Mouse (Mus musculus): ENCODE results near the gene Pabpn1l.
"Not testable (repeated sequence)": the region's sequence is repeated elsewhere in the genome, so short reads cannot be mapped to it uniquely, and the experiment has no call there.

The Pabpn1l gene

DNA sequence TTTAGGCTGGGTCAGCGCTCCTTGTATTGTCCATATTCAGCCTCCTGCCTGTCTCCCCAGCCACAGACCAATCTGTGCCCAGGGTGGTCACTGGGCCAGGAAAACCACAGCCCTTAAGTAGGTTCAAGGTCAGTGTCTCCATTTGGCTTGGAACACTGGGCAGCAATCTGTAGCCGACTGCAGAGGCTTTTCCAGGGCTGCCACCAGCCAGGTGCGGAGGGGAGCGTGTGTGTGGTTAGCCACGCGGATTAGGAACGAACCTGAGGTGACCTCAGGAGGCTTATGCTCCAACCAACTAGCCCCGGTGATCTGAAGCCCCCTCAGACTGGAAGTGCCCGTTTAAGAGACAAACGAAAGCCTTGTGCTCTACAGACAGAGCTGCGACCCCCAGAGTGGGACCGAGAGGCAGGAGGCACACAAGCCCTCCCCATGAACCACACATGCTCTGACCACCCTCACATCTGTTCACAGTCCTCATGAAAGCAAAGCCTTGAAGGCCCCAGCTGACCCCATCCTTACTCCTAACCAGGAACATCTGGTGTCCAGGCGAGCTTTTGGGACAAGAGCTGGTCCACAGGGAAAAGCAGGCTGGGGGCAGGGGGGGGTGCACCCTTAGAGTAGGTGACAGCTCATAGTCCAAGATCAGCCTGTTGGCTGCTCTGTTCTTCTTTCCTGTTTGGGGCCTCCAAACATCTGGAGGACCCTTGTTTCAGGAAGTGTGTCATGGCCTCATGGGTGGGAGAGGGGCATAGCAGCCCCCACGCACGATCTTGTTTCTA is 25.8 kb upstream of the Pabpn1l start:
- no peak for DNase-seq (ENCODE audit: low read depth, low spot score)

DNA sequence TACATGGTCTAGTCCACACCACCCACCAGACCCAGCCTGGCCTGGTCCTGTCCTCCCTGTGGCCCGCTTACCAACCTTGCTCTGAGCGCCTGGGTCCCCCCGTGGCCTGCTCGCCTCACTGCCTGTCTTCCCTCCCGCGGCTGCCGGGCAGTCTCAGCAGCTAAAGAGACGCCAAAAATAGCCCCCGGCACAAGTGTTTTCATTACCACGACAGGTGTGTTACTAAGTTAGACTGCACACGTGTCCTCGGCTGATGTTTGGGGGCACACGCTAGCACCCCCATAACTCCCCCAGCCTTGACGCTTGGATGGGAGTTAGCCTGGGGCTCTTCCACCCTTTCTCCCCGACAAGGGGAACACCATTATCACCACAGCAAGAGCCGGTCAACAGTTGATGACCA is 23.8 kb upstream of the Pabpn1l start:
- no peak for DNase-seq (ENCODE audit: low read depth, low spot score)

GRCm38 (mm10) chr8:122644175-122644954 is 21.8 kb upstream of the Pabpn1l start:
- no peak for DNase-seq (ENCODE audit: low read depth, low spot score)

DNA sequence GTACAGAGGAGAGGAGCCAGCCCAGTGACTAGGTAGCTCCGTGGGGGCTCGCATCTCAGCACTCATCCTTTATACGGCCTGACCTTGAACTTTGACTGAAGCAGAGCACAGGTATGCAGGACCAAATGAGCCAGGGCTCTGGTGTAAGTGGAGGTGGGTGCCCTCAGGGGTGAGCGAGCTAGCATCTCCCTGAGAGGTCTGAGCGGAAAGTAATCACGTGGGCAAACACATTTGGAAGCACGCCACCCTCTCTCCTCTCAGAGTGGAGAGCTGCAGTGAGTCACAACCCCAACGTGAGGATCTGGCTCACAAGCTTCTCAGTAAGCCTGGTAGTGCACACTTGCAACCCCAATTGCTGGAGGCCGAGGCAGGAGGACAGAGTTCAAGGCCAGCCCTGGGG is 19.5 kb upstream of the Pabpn1l start:
- DNase-seq (ENCODE audit: low read depth, low spot score): no peak

- no peak for DNase-seq (ENCODE audit: low read depth, low spot score)
Observed at GRCm38 (mm10) chr8:122641406-122641805, 18.9 kb upstream of the Pabpn1l start.

- no peak for DNase-seq (ENCODE audit: low read depth, low spot score)
Observed at GRCm38 (mm10) chr8:122640825-122641224, 18.3 kb upstream of the Pabpn1l start.

- no peak for DNase-seq (ENCODE audit: low read depth, low spot score)
Observed at GRCm38 (mm10) chr8:122639521-122640248, 17.1 kb upstream of the Pabpn1l start.

DNA sequence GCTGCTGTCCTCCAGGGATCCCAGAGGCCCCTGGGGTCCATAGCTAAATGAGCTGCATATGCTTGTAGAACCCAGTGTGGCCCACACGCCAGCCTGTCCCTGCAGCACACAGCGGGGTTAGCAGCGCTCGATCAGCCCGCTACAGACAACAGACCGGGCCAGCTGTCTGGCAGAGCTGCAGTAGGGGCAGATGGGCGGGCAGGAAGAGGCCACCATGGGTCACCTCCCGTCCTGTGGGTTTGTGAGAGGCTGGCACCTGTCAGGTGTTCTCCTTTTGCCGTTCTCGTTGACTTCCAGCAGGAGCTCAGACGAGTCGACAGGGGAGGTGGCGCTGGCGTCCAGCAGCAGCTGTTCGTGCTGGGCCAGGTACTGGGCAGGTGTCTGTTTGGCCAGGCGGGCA is 16.1 kb upstream of the Pabpn1l start:
- no peak for DNase-seq (ENCODE audit: low read depth, low spot score)

- no peak for DNase-seq (ENCODE audit: low read depth, low spot score)
Observed at GRCm38 (mm10) chr8:122637230-122637629, 14.7 kb upstream of the Pabpn1l start.

GRCm38 (mm10) chr8:122636803-122637175 is 14.2 kb upstream of the Pabpn1l start:
- DNase-seq (ENCODE audit: low read depth, low spot score): no peak

DNA sequence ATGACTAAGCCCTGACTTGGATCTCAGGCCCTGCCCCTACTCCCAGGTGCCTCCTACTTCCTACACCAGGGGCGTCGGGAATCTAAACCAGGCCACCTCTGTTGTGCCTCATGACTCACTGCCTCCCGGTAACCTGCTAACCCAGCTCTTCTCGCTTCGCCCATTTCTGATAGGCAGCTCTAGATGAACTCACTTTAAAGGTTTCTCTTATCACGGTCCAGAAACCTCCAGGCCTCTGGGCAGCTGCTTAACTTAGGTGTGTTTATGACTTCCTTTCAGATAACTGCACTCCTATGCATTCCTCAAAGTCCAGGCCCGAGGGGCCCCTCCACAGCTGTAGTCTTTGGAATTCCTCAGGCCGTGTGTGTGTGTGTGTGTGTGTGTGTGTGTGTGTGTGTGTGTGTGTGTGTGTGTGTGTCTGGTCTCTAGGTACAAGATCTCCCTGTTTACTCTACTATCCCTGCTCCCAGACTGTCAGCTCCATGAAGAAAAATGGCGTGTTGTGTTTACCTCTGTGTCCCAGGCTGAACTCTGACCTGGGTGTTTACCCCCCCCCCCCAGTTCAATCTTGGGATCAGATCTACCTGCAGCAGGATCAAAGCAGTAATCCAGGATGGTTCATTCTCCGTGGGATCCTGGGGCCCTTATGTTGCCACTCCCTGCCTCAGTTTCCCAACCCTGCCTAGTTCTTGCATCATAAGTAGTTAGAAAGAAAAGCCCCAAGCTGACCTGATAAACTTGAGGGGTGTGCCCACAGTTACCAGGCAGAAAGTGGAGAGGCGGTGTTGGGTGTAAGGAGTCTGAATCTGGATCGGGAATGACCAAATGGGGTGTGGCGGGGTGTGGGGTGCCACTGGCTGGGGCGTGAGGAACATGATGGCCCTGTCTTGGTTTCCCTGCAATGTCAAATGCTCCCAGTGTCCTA is 13.6 kb upstream of the Pabpn1l start:
- no peak for DNase-seq (ENCODE audit: low read depth, low spot score)

DNA sequence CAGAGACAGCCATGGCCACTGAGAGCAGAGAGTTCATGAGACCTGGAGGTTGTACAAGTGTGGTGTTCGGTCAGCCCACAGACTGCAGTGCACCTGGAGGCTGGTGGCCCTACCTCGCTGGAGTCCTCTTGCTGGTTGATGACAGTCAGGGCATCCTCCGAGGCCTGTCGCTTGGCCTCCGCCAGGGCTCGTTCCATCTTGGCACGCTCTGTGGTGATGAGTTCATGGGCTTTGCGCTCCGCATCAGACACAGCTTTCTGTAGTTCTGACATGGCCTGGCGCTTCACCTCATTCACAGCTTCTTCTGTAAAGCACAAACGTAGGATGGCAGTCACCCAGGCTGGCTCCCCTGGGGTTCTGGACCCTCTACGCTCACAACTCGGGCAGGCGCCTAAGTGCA is 10.7 kb upstream of the Pabpn1l start:
- no peak for DNase-seq (ENCODE audit: low read depth, low spot score)

GRCm38 (mm10) chr8:122632134-122632533 is 9.6 kb upstream of the Pabpn1l start:
- not testable (repeated sequence) for DNase-seq (ENCODE audit: low read depth, low spot score)

- DNase-seq (ENCODE audit: low read depth, low spot score): no peak
Observed at GRCm38 (mm10) chr8:122630696-122631095, 8.2 kb upstream of the Pabpn1l start.

GRCm38 (mm10) chr8:122629388-122629787 is 6.8 kb upstream of the Pabpn1l start:
- no peak for DNase-seq (ENCODE audit: low read depth, low spot score)

- no peak for DNase-seq (ENCODE audit: low read depth, low spot score)
Observed at GRCm38 (mm10) chr8:122626896-122627295, 4.4 kb upstream of the Pabpn1l start.

- no peak for DNase-seq (ENCODE audit: low read depth, low spot score)
Observed at GRCm38 (mm10) chr8:122625811-122626210, 3.3 kb upstream of the Pabpn1l start.

GRCm38 (mm10) chr8:122624653-122625052 is 2.1 kb upstream of the Pabpn1l start:
- no peak for DNase-seq (ENCODE audit: low read depth, low spot score)

- no peak for DNase-seq (ENCODE audit: low read depth, low spot score)
Observed at GRCm38 (mm10) chr8:122623844-122624642, 1.5 kb upstream of the Pabpn1l start.

GRCm38 (mm10) chr8:122620446-122620845 is 2.1 kb downstream of the Pabpn1l start:
- no peak for DNase-seq (ENCODE audit: low read depth, low spot score)
